ENCODE assay signal across 7 mouse cellular contexts in genomic region chr14:25607141-25607967, GRCm38 (mm10).
A peak's percentile ranks its signal among the peaks of the same experiment; 100 is the strongest.
DNase-seq lines count a peak whose midpoint lies in the region; ATAC-seq lines count a peak whose summit lies in the region.

No protein-coding gene starts in this region.

- peak; percentile 51 for DNase-seq in urinary bladder, postnatal 14 days (ENCODE audit: low spot score)
- no peak for DNase-seq in urinary bladder, postnatal 4 days (ENCODE audit: low spot score in 2 of 2)
- peak; percentile 56 to 61 for DNase-seq in cerebellum, postnatal 14 days
- DNase-seq in layer of hippocampus, postnatal 10 days (ENCODE audit: low spot score in 2 of 2) = peak; percentile 64 to 71
- peak; percentile 61 to 68 for DNase-seq in lung, postnatal 4 days
- DNase-seq in right cerebral cortex, postnatal 4 days = peak; percentile 76

- H3K27ac ChIP-seq in heart, embryonic 11.5 days (ENCODE audit: low read depth, low read length) = peak overlapping the region; percentile 98

- peak overlapping the region; percentile 86 for H3K4me2 ChIP-seq in heart, embryonic 11.5 days

- no peaks in the 10 kb centered on the region for H3K36me3 ChIP-seq in heart, embryonic 11.5 days (ENCODE audit: control insufficient read depth, insufficient read depth, low read length)

- H3K4me1 ChIP-seq in heart, embryonic 11.5 days (ENCODE audit: control insufficient read depth, insufficient read depth, low read length) = peaks cover 84% of the 10 kb centered on the region

- peak overlapping the region; percentile 94 for H3K9ac ChIP-seq in heart, embryonic 11.5 days (ENCODE audit: low read depth, low read length)

- H3K9me3 ChIP-seq in heart, embryonic 11.5 days (replicated peaks; ENCODE audit: control insufficient read depth, low read length) = no peaks in the 10 kb centered on the region

- H3K4me3 ChIP-seq in heart, embryonic 11.5 days (ENCODE audit: low read depth, low read length) = peak overlapping the region; percentile 83

- WGBS in heart, embryonic 11.5 days (ENCODE audit: insufficient replicate concordance) = under 1% methylated on average over 78 of the region's 103 CpGs

- H3K27me3 ChIP-seq in heart, embryonic 11.5 days (ENCODE audit: control insufficient read depth, insufficient read depth, low read length) = no peaks in the 10 kb centered on the region

- ATAC-seq in heart, embryonic 11.5 days (replicated peaks; ENCODE audit: insufficient number of reproducible peaks, low FRiP score, low TSS enrichment) = peak; percentile 28; the same call in 1 of the 2 replicates

Comparison
In these comparisons a context has a peak if more than half of its experiments do, and no peak if none do; other contexts are left out.
1. DNase-seq: peak in urinary bladder, postnatal 14 days (single experiment), cerebellum, postnatal 14 days (2 of 2), layer of hippocampus, postnatal 10 days (2 of 2), lung, postnatal 4 days (2 of 2) and right cerebral cortex, postnatal 4 days (single experiment); none in urinary bladder, postnatal 4 days (0 of 2).